Mouse (Mus musculus) heart, postnatal 0 days (tissue): ENCODE results near the gene Dpy19l3.

ENCODE experiments used
- CTCF ChIP-seq: IDR thresholded peaks from 2 replicates; pipeline ENCODE4 v1.5.1; 2016; ENCODE audit warnings: antibody characterized with exemption, control low read depth, low read depth
- EP300 ChIP-seq: IDR thresholded peaks from 2 replicates; pipeline ENCODE4 v1.6.1; 2016; ENCODE audit warnings: antibody characterized with exemption, low read depth

GRCm38 (mm10) chr7:35636229-35636628 is 118.0 kb downstream of the Dpy19l3 start:
- TF ChIP-seq EP300 (no peak), CTCF (peak; percentile 54)
